Mouse (Mus musculus) stomach, postnatal 0 days (tissue): ENCODE measurements at regions not wholly inside any gene's neighbourhood (a gene's known extent, or its start where the extent isn't known, plus 50 kb on each side); places are given as distances from the start of the nearest gene placed in this dataset.

Experiments
- CTCF ChIP-seq: IDR thresholded peaks from 2 replicates; pipeline ENCODE4 v1.5.1; 2016; ENCODE audit warnings: antibody characterized with exemption, low read depth, mild to moderate bottlenecking, moderate library complexity
- EP300 ChIP-seq: optimal IDR thresholded peaks from 2 replicates; pipeline ENCODE3; 2016; ENCODE audit warnings: antibody characterized with exemption

DNA sequence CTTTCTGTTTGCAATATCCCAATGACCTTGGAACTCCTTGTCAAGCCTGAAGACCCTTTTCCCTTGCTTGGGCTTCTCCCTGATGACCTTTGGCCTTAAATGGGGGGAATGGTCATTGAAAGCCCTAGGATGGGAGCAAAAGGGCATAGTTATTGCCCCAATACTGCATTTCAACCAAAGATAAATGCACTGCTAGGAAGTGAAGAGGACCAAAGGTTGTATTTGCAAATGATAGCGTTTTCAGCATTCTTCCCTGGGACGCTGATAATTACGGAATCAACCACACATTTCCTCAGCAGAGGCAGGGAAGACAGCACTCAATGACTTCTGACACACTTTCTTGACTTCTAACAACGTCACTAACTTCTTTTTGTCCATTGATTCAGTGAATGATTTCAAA is 158.1 kb upstream of the Egln3 start:
- TF ChIP-seq CTCF (no peak), EP300 (no peak)
